Mouse (Mus musculus): Measurements from ENCODE around the gene C8b. TPM values are rescaled to one million over a fixed set of nuclear protein-coding genes. Genes with fewer than 3 reads are reported as not detected.

The C8b gene
- not detected for total RNA-seq (2023)

DNA sequence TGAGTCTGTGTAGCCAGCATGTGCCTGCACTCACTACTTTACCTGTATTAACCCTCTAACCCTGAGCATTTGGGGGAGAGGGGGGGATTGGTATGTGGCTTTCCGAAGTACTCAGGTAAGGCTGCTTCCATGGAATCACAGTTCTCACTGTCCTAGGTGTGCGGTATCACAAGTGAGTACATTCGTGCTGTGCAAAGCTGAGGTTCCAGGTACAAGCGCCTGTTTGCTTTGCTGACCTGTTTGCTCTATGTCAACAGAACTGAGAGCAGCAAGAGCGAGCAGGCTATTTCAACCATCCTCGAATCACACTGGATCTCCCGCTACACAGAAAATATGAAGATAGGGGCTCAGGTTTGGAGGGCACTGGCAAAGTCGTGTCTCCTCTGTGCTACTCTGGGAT lies at the start of gene C8b:
Gene C8b (plus strand): TSS at position 253 of the 400 bp plus-strand sequence.

Other genes starting within 250 kb of the C8b start
- gene Gm17662, start 91.0 kb downstream of the C8b start, total RNA-seq (2023), result not detected
- gene C8a, start 110.1 kb downstream of the C8b start, total RNA-seq (2023), result not detected
- not detected for gene Fyb2, start 147.1 kb downstream of the C8b start, total RNA-seq (2023)